Mouse (Mus musculus): ENCODE data around the gene Nfix.

Nfix gene

GRCm38 (mm10) chr8:84660819-84661457, 139.2 kb downstream of the Nfix start:
- DNase-seq: peak; percentile 26 to 41

- DNase-seq: peak; percentile 58 to 60
Measured at GRCm38 (mm10) chr8:84659936-84660818, 140.0 kb downstream of the Nfix start.

- no peak for DNase-seq
Measured at GRCm38 (mm10) chr8:84658951-84659350, 141.2 kb downstream of the Nfix start.

GRCm38 (mm10) chr8:84657680-84658079, 142.5 kb downstream of the Nfix start:
- no peak for DNase-seq

GRCm38 (mm10) chr8:84657203-84657602, 142.9 kb downstream of the Nfix start:
- DNase-seq: no peak

GRCm38 (mm10) chr8:84656641-84657126, 143.5 kb downstream of the Nfix start:
- peak; percentile 65 to 70 for DNase-seq

GRCm38 (mm10) chr8:84656191-84656525, 144.0 kb downstream of the Nfix start:
- no peak for DNase-seq

GRCm38 (mm10) chr8:84655336-84656190, 144.6 kb downstream of the Nfix start:
- no peak for DNase-seq

GRCm38 (mm10) chr8:84654597-84654996, 145.5 kb downstream of the Nfix start:
- no peak for DNase-seq

- DNase-seq: no peak
Measured at GRCm38 (mm10) chr8:84653092-84653631, 147.0 kb downstream of the Nfix start.

GRCm38 (mm10) chr8:84650213-84650612, 149.9 kb downstream of the Nfix start:
- no peak for DNase-seq
